In the genomic region with DNA sequence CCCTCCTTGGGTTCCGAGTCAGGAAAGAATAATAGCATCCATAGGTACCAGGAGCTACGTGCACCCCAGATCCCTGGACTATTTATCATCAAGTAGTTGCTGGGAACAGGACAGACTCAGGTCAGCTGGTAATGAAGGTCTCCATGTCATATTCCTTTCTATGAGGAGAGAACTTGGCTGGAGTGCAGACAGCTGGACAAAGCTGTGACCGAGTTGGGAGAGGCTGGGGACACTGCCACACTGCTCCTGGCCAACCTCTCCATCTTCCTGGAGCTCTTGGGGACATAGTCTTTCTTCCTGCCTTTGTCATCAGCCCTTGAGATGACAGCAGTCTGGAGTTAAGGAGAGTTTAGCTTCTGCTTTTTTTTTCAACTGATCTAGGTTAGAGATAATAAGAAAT, we compare ENCODE assay signal across 18 mouse cellular contexts.
DNase-seq lines count a peak whose midpoint lies in the region; ATAC-seq and TF ChIP-seq lines count a peak whose summit lies in the region.
"Had no signal": no experiment of that assay in that cellular context is flagged by ENCODE, and none has a peak within 500 bp of the region (broad histone marks: within the 10 kb centered on the region; RNA-seq: fewer than 3 reads in every experiment).

No protein-coding gene starts in this region.

- H3K4me3 ChIP-seq in hindbrain, embryonic 11.5 days (ENCODE audit: low read depth, low read length): no peak overlapping the region
- H3K4me3 ChIP-seq in hindbrain, embryonic 14.5 days (replicated peaks; ENCODE audit: low read length): no peak overlapping the region
- no peak overlapping the region for H3K4me3 ChIP-seq in lung, embryonic 16.5 days (ENCODE audit: low read length)
- no peak overlapping the region for H3K4me3 ChIP-seq in hindbrain, embryonic 12.5 days
- no peak overlapping the region for H3K4me3 ChIP-seq in hindbrain, postnatal 0 days (ENCODE audit: low read length)
- H3K4me3 ChIP-seq: embryonic facial prominence, embryonic 15.5 days; heart, embryonic 12.5 days; liver, embryonic 12.5 days had no signal

- H3K4me1 ChIP-seq in hindbrain, embryonic 11.5 days (replicated peaks; ENCODE audit: control insufficient read depth, insufficient read depth, low read length): peaks cover 10% of the 10 kb centered on the region
- 0 out of 2 replicates have a peak, but pooled peaks cover 7% of the 10 kb centered on the region for H3K4me1 ChIP-seq in hindbrain, embryonic 14.5 days (replicated peaks; ENCODE audit: control insufficient read depth, insufficient read depth, low read length)
- H3K4me1 ChIP-seq in lung, embryonic 16.5 days (replicated peaks; ENCODE audit: control insufficient read depth, insufficient read depth, low read length): peaks cover 26% of the 10 kb centered on the region
- H3K4me1 ChIP-seq in hindbrain, embryonic 12.5 days: peaks cover 23% of the 10 kb centered on the region
- H3K4me1 ChIP-seq in hindbrain, postnatal 0 days (ENCODE audit: insufficient read depth, low read length): no peaks in the 10 kb centered on the region
- H3K4me1 ChIP-seq: liver, embryonic 12.5 days had no signal

- no peaks in the 10 kb centered on the region for H3K27me3 ChIP-seq in hindbrain, embryonic 11.5 days (ENCODE audit: control insufficient read depth, insufficient read depth, low read length)
- no peaks in the 10 kb centered on the region for H3K27me3 ChIP-seq in hindbrain, embryonic 14.5 days (ENCODE audit: control insufficient read depth, insufficient read depth, low read length)
- H3K27me3 ChIP-seq in lung, embryonic 16.5 days (ENCODE audit: control insufficient read depth, insufficient read depth, low read depth, low read length): no peaks in the 10 kb centered on the region
- no peaks in the 10 kb centered on the region for H3K27me3 ChIP-seq in hindbrain, embryonic 12.5 days
- H3K27me3 ChIP-seq in hindbrain, postnatal 0 days (ENCODE audit: insufficient read depth, low read length): no peaks in the 10 kb centered on the region
- H3K27me3 ChIP-seq: embryonic facial prominence, embryonic 15.5 days; heart, embryonic 12.5 days; liver, embryonic 12.5 days had no signal

- TF ChIP-seq CTCF in hindbrain, postnatal 0 days (IDR thresholded peaks at IDR 0.05; ENCODE audit: low read depth): no peak

- ATAC-seq in hindbrain, embryonic 11.5 days (ENCODE audit: low FRiP score): no peak
- no peak for ATAC-seq in hindbrain, embryonic 14.5 days (ENCODE audit: low FRiP score)
- no peak; the same call in 1 of the 2 replicates for ATAC-seq in lung, embryonic 16.5 days (ENCODE audit: low read depth)
- no peak for ATAC-seq in hindbrain, embryonic 12.5 days (ENCODE audit: low FRiP score)
- ATAC-seq in hindbrain, postnatal 0 days: no peak
- ATAC-seq: liver, embryonic 12.5 days had no signal

- peaks cover 5% of the 10 kb centered on the region for H3K36me3 ChIP-seq in hindbrain, embryonic 11.5 days (ENCODE audit: control insufficient read depth, insufficient read depth, low read length)
- H3K36me3 ChIP-seq in hindbrain, embryonic 14.5 days (replicated peaks; ENCODE audit: control insufficient read depth, insufficient read depth): peaks cover 84% of the 10 kb centered on the region
- peaks cover 12% of the 10 kb centered on the region for H3K36me3 ChIP-seq in lung, embryonic 16.5 days (ENCODE audit: control insufficient read depth, insufficient read depth, low read length)
- H3K36me3 ChIP-seq in hindbrain, embryonic 12.5 days: peaks cover 84% of the 10 kb centered on the region
- peaks cover 38% of the 10 kb centered on the region for H3K36me3 ChIP-seq in hindbrain, postnatal 0 days (ENCODE audit: insufficient read depth, low read length)

- H3K27ac ChIP-seq in hindbrain, embryonic 11.5 days (ENCODE audit: low read depth, low read length): 0 out of 2 replicates have a peak overlapping the region, but pooled peaks have one; percentile 18
- no peak overlapping the region for H3K27ac ChIP-seq in hindbrain, embryonic 14.5 days
- peak overlapping the region; percentile 43; the same call in 1 of the 2 replicates for H3K27ac ChIP-seq in lung, embryonic 16.5 days (ENCODE audit: low read length)
- H3K27ac ChIP-seq in hindbrain, embryonic 12.5 days: peak overlapping the region; percentile 76
- peak overlapping the region; percentile 45; the same call in 1 of the 2 replicates for H3K27ac ChIP-seq in hindbrain, postnatal 0 days
- H3K27ac ChIP-seq: liver, embryonic 12.5 days had no signal

- H3K4me2 ChIP-seq in hindbrain, embryonic 11.5 days (replicated peaks; ENCODE audit: low read depth, low read length): no peak overlapping the region
- H3K4me2 ChIP-seq in hindbrain, embryonic 14.5 days (replicated peaks): no peak overlapping the region
- no peak overlapping the region for H3K4me2 ChIP-seq in lung, embryonic 16.5 days (ENCODE audit: low read depth, low read length)
- no peak overlapping the region for H3K4me2 ChIP-seq in hindbrain, embryonic 12.5 days (replicated peaks)
- no peak overlapping the region for H3K4me2 ChIP-seq in hindbrain, postnatal 0 days (ENCODE audit: low read depth, low read length)
- H3K4me2 ChIP-seq: embryonic facial prominence, embryonic 15.5 days; heart, embryonic 12.5 days; liver, embryonic 12.5 days had no signal

- 82% methylated on average over 3 of the region's 3 CpGs for WGBS in hindbrain, embryonic 11.5 days
- 59% methylated on average over 3 of the region's 3 CpGs for WGBS in hindbrain, embryonic 14.5 days
- 44% methylated on average over 3 of the region's 3 CpGs for WGBS in lung, embryonic 16.5 days
- WGBS in hindbrain, embryonic 12.5 days: 83% methylated on average over 3 of the region's 3 CpGs
- WGBS in hindbrain, postnatal 0 days: 58% methylated on average over 3 of the region's 3 CpGs

- no peaks in the 10 kb centered on the region for H3K9me3 ChIP-seq in hindbrain, embryonic 11.5 days (ENCODE audit: control insufficient read depth, low read length)
- H3K9me3 ChIP-seq in hindbrain, embryonic 14.5 days (ENCODE audit: control insufficient read depth, low read length): no peaks in the 10 kb centered on the region
- H3K9me3 ChIP-seq in lung, embryonic 16.5 days (ENCODE audit: control insufficient read depth, low read length): no peaks in the 10 kb centered on the region
- H3K9me3 ChIP-seq in hindbrain, embryonic 12.5 days (replicated peaks): no peaks in the 10 kb centered on the region
- no peaks in the 10 kb centered on the region for H3K9me3 ChIP-seq in hindbrain, postnatal 0 days (ENCODE audit: low read length)
- H3K9me3 ChIP-seq: embryonic facial prominence, embryonic 15.5 days; heart, embryonic 12.5 days; liver, embryonic 12.5 days had no signal

- H3K9ac ChIP-seq in hindbrain, embryonic 11.5 days (ENCODE audit: low read depth, low read length): no peak overlapping the region
- H3K9ac ChIP-seq in hindbrain, embryonic 14.5 days: no peak overlapping the region
- H3K9ac ChIP-seq in lung, embryonic 16.5 days (ENCODE audit: low read length): no peak overlapping the region
- H3K9ac ChIP-seq in hindbrain, embryonic 12.5 days: 0 out of 2 replicates have a peak overlapping the region, but pooled peaks have one; percentile 0
- no peak overlapping the region for H3K9ac ChIP-seq in hindbrain, postnatal 0 days (replicated peaks; ENCODE audit: low read length)
- H3K9ac ChIP-seq: embryonic facial prominence, embryonic 15.5 days; heart, embryonic 12.5 days; liver, embryonic 12.5 days had no signal

- no peak for DNase-seq in hindbrain, embryonic 11.5 days (ENCODE audit: low spot score)
- no peak for DNase-seq in hindbrain, embryonic 14.5 days (ENCODE audit: low spot score)
- DNase-seq in lung, postnatal 14 days: no peak
- no peak for DNase-seq in hindbrain, postnatal 0 days (ENCODE audit: low spot score)
- DNase-seq in right cerebral cortex, postnatal 4 days: no peak
- no peak for DNase-seq in layer of hippocampus, adult 18-20 months (ENCODE audit: low spot score in 2 of 2)
- DNase-seq: adrenal gland, postnatal 25 days; cerebellum, adult 2 months; gastrocnemius, postnatal 10 days; kidney, adult 18-20 months; left cerebral cortex, postnatal 4 days; lung, postnatal 36 days; right cerebral cortex, postnatal 25 days had no signal
